28 mouse cellular contexts compared by ENCODE assay signal in genomic region chr10:107418306-107418705, GRCm38 (mm10).
DNase-seq lines count a peak whose midpoint lies in the region; ATAC-seq and TF ChIP-seq lines count a peak whose summit lies in the region.
"Had no signal": no experiment of that assay in that cellular context is flagged by ENCODE, and none has a peak within 500 bp of the region (broad histone marks: within the 10 kb centered on the region; RNA-seq: fewer than 3 reads in every experiment).

No protein-coding gene starts in this region.

- no peak for TF ChIP-seq CTCF in gastrocnemius, adult 2 months (IDR thresholded peaks at IDR 0.05)

- H3K36me3 ChIP-seq in forebrain, embryonic 11.5 days (ENCODE audit: control insufficient read depth, insufficient read depth, low read length), result no peaks in the 10 kb centered on the region
- H3K36me3 ChIP-seq: heart, embryonic 12.5 days; hindbrain, embryonic 12.5 days; kidney, embryonic 15.5 days; limb, embryonic 10.5 days; neural tube, embryonic 12.5 days had no signal

- H3K4me3 ChIP-seq in gastrocnemius, adult 2 months, result no peak overlapping the region
- no peak overlapping the region for H3K4me3 ChIP-seq in forebrain, embryonic 11.5 days (ENCODE audit: low read depth, low read length)
- H3K4me3 ChIP-seq: heart, embryonic 12.5 days; hindbrain, embryonic 12.5 days; kidney, embryonic 15.5 days; limb, embryonic 10.5 days; neural tube, embryonic 12.5 days had no signal

- DNase-seq in layer of hippocampus, adult 8-10 months (ENCODE audit: low spot score in 2 of 2), result peak; percentile 6 to 9
- DNase-seq in layer of hippocampus, adult 9-10 months (ENCODE audit: low spot score), result no peak
- DNase-seq in right cerebral cortex, postnatal 10 days (ENCODE audit: low spot score in 2 of 2), result peak; percentile 28 to 31
- DNase-seq in right cerebral cortex, postnatal 4 days, result no peak
- DNase-seq in left cerebral cortex, adult 8-10 months (ENCODE audit: low spot score in 2 of 2), result peak; percentile 12 to 27
- DNase-seq in telencephalon, adult 2 months (ENCODE audit: low read depth, low spot score), result peak; percentile 39
- no peak for DNase-seq in gastrocnemius, adult 2 months
- no peak for DNase-seq in forebrain, embryonic 11.5 days (ENCODE audit: low spot score)
- DNase-seq: adrenal gland, adult 8-10 months; cerebellum, adult 2 months; cerebellum, postnatal 25 days; gastrocnemius, postnatal 10 days; heart, adult 18-20 months; heart, postnatal 10 days; kidney, postnatal 36 days; liver; lung, postnatal 4 days; midbrain, embryonic 14.5 days; retina, postnatal 1 day; thymus, postnatal 25 days had no signal

- no peak overlapping the region for H3K27ac ChIP-seq in gastrocnemius, adult 2 months
- H3K27ac ChIP-seq in forebrain, embryonic 11.5 days (ENCODE audit: low read depth, low read length), result no peak overlapping the region
- H3K27ac ChIP-seq: hindbrain, embryonic 12.5 days; kidney, embryonic 15.5 days; limb, embryonic 10.5 days; neural tube, embryonic 12.5 days had no signal

- no peak overlapping the region for H3K9ac ChIP-seq in forebrain, embryonic 11.5 days (ENCODE audit: low read length)
- H3K9ac ChIP-seq: heart, embryonic 12.5 days; hindbrain, embryonic 12.5 days; kidney, embryonic 15.5 days; neural tube, embryonic 12.5 days had no signal

- no peaks in the 10 kb centered on the region for H3K4me1 ChIP-seq in forebrain, embryonic 11.5 days (replicated peaks; ENCODE audit: control insufficient read depth, insufficient read depth, low read length)
- H3K4me1 ChIP-seq: heart, embryonic 12.5 days; hindbrain, embryonic 12.5 days; kidney, embryonic 15.5 days; limb, embryonic 10.5 days; neural tube, embryonic 12.5 days had no signal

- no peaks in the 10 kb centered on the region for H3K27me3 ChIP-seq in forebrain, embryonic 11.5 days (ENCODE audit: control insufficient read depth, insufficient read depth, low read length)
- H3K27me3 ChIP-seq: heart, embryonic 12.5 days; hindbrain, embryonic 12.5 days; kidney, embryonic 15.5 days; neural tube, embryonic 12.5 days had no signal

- WGBS in forebrain, embryonic 11.5 days, result 93% methylated on average over 14 of the region's 14 CpGs

- intact Hi-C loops in gastrocnemius, adult 2 months (cut with DNase I), result no loop called here

- no peak for ATAC-seq in forebrain, embryonic 11.5 days (replicated peaks; ENCODE audit: low FRiP score)
- ATAC-seq: activated CD4-positive, CD25-positive, alpha-beta regulatory T cell, adult 4 months; forebrain, embryonic 16.5 days; intestine, postnatal 0 days had no signal

- H3K4me2 ChIP-seq in forebrain, embryonic 11.5 days (ENCODE audit: low read depth, low read length, severe bottlenecking), result no peak overlapping the region
- H3K4me2 ChIP-seq: heart, embryonic 12.5 days; hindbrain, embryonic 12.5 days; kidney, embryonic 15.5 days; neural tube, embryonic 12.5 days had no signal

- H3K9me3 ChIP-seq in forebrain, embryonic 11.5 days (ENCODE audit: control insufficient read depth, low read length), result no peaks in the 10 kb centered on the region
- H3K9me3 ChIP-seq: heart, embryonic 12.5 days; hindbrain, embryonic 12.5 days; kidney, embryonic 15.5 days; limb, embryonic 10.5 days; neural tube, embryonic 12.5 days had no signal

Comparison
In these comparisons a context has a peak if more than half of its experiments do, and no peak if none do; other contexts are left out.
1. DNase-seq: peak in layer of hippocampus, adult 8-10 months (2 of 2), right cerebral cortex, postnatal 10 days (2 of 2), left cerebral cortex, adult 8-10 months (2 of 2) and telencephalon, adult 2 months (single experiment); none in layer of hippocampus, adult 9-10 months (single experiment), right cerebral cortex, postnatal 4 days (single experiment), gastrocnemius, adult 2 months (single experiment) and forebrain, embryonic 11.5 days (single experiment).